Mouse (Mus musculus): ENCODE measurements around the gene Col6a6. TPM values are rescaled to one million over a fixed set of nuclear protein-coding genes. Genes with fewer than 3 reads are reported as not detected.

Col6a6 gene
- total and polyA plus RNA-seq, 3 experiments, result not detected

- H3K79me2 ChIP-seq (ENCODE audit: control insufficient read depth, insufficient read depth, low read length, poor library complexity), result no peaks in the 10 kb centered on the region
- TF ChIP-seq SMC3 (IDR thresholded peaks at IDR 0.05; ENCODE audit: low read depth, low read length) (no peak), TAL1 (IDR thresholded peaks at IDR 0.05; ENCODE audit: low read length) (no peak), ZKSCAN1 (IDR thresholded peaks at IDR 0.05; ENCODE audit: low read depth, low read length) (no peak), JUND (IDR thresholded peaks at IDR 0.05; ENCODE audit: low read depth, low read length) (no peak), TCF12 (IDR thresholded peaks at IDR 0.05; ENCODE audit: low read depth, low read length) (no peak), ZMIZ1 (IDR thresholded peaks at IDR 0.05; ENCODE audit: low read depth, low read length) (no peak), ZC3H11A (IDR thresholded peaks at IDR 0.05; ENCODE audit: low read depth, low read length) (no peak), CHD1 (IDR thresholded peaks at IDR 0.05; ENCODE audit: low read depth, low read length) (no peak), POLR2AphosphoS5 (IDR thresholded peaks at IDR 0.05; ENCODE audit: borderline replicate concordance, low read depth, low read length) (no peak), ZNF384 (IDR thresholded peaks at IDR 0.05; ENCODE audit: low read depth, low read length) (no peak), MAX (IDR thresholded peaks at IDR 0.05; ENCODE audit: low read length) (no peak), MXI1 (IDR thresholded peaks at IDR 0.05; ENCODE audit: low read depth, low read length) (no peak)
- no peak overlapping the region for H3K27ac ChIP-seq (ENCODE audit: control insufficient read depth, low read depth, low read length)
- H3K27me3 ChIP-seq (ENCODE audit: control insufficient read depth in 1 of 2, insufficient read depth in 2 of 2, low read length in 2 of 2), result no peaks in the 10 kb centered on the region
- no peak overlapping the region for H3K4me3 ChIP-seq (ENCODE audit: control insufficient read depth in 1 of 2, insufficient read depth in 1 of 2, low read depth in 2 of 2, low read length in 2 of 2)
- no peaks in the 10 kb centered on the region for H3K36me3 ChIP-seq (ENCODE audit: control insufficient read depth in 1 of 2, insufficient read depth in 2 of 2, low read length in 2 of 2)
- no peak overlapping the region for H3K9ac ChIP-seq (ENCODE audit: control insufficient read depth, low read depth, low read length, poor library complexity, severe bottlenecking)
- H3K4me1 ChIP-seq (ENCODE audit: control insufficient read depth in 1 of 2, insufficient read depth in 2 of 2, low read length in 2 of 2), result no peaks in the 10 kb centered on the region
- no peaks in the 10 kb centered on the region for H3K9me3 ChIP-seq (replicated peaks; ENCODE audit: insufficient read depth, low read length)
- DNase-seq (ENCODE audit: low read depth, low spot score), result no peak
Measured at GRCm38 (mm10) chr9:105745861-105746260, 82.1 kb downstream of the Col6a6 start.

- H3K36me3 ChIP-seq (ENCODE audit: control insufficient read depth in 1 of 2, insufficient read depth in 2 of 2, low read length in 2 of 2), result no peaks in the 10 kb centered on the region
- no peak overlapping the region for H3K9ac ChIP-seq (ENCODE audit: control insufficient read depth, low read depth, low read length, poor library complexity, severe bottlenecking)
- H3K4me1 ChIP-seq (ENCODE audit: control insufficient read depth in 1 of 2, insufficient read depth in 2 of 2, low read length in 2 of 2), result no peaks in the 10 kb centered on the region
- no peak for DNase-seq (ENCODE audit: low read depth, low spot score)
- H3K27ac ChIP-seq (ENCODE audit: control insufficient read depth, low read depth, low read length), result no peak overlapping the region
- H3K27me3 ChIP-seq (ENCODE audit: control insufficient read depth in 1 of 2, insufficient read depth in 2 of 2, low read length in 2 of 2), result no peaks in the 10 kb centered on the region
- no peaks in the 10 kb centered on the region for H3K9me3 ChIP-seq (replicated peaks; ENCODE audit: insufficient read depth, low read length)
- TF ChIP-seq SIN3A (IDR thresholded peaks at IDR 0.05; ENCODE audit: low read length) (no peak), TBP (IDR thresholded peaks at IDR 0.05; ENCODE audit: low read depth, low read length) (no peak), MYB (IDR thresholded peaks at IDR 0.05; ENCODE audit: low read depth, low read length) (no peak)
- no peak overlapping the region for H3K4me3 ChIP-seq (ENCODE audit: control insufficient read depth in 1 of 2, insufficient read depth in 1 of 2, low read depth in 2 of 2, low read length in 2 of 2)
- H3K79me2 ChIP-seq (ENCODE audit: control insufficient read depth, insufficient read depth, low read length, poor library complexity), result no peaks in the 10 kb centered on the region
Measured at GRCm38 (mm10) chr9:105740413-105740812, 87.5 kb downstream of the Col6a6 start.

DNA sequence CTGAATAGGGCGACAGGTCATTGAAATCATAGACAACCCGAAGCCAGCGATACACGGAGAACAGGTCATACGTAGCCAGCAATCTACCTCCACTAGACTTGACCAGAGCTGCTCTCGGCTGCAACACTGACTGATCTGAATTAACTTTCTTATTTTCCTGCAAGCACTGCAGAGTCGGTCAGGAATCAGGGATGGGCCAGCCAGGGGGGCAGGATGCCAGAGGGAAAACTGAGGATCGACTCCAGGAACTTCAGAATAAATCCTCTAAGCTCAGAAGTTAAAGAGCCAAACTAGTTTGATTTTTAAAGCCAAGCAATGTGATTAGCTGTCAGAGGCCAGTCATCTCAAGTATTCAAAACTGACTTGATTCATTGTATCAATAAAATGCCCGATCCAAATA lies 88.5 kb downstream of the Col6a6 start:
- no peaks in the 10 kb centered on the region for H3K9me3 ChIP-seq (replicated peaks; ENCODE audit: insufficient read depth, low read length)
- TF ChIP-seq ZKSCAN1 (IDR thresholded peaks at IDR 0.05; ENCODE audit: low read depth, low read length) (no peak), POLR2AphosphoS5 (IDR thresholded peaks at IDR 0.05; ENCODE audit: borderline replicate concordance, low read depth, low read length) (no peak), ZMIZ1 (IDR thresholded peaks at IDR 0.05; ENCODE audit: low read depth, low read length) (no peak), CHD2 (IDR thresholded peaks at IDR 0.05; ENCODE audit: low read length) (no peak), POLR2AphosphoS2 (IDR thresholded peaks at IDR 0.05; ENCODE audit: low read length) (no peak), NRF1 (IDR thresholded peaks at IDR 0.05; ENCODE audit: insufficient read depth, low read depth, low read length, poor library complexity, severe bottlenecking) (no peak), MEF2A (IDR thresholded peaks at IDR 0.05; ENCODE audit: extremely low read depth, insufficient replicate concordance, low read depth, low read length, poor library complexity, severe bottlenecking) (no peak), TAL1 (IDR thresholded peaks at IDR 0.05; ENCODE audit: low read length) (no peak), ZNF384 (IDR thresholded peaks at IDR 0.05; ENCODE audit: low read depth, low read length) (no peak), UBTF (IDR thresholded peaks at IDR 0.05; ENCODE audit: borderline replicate concordance, insufficient read depth, low read depth, low read length) (no peak)
- H3K4me1 ChIP-seq (ENCODE audit: control insufficient read depth in 1 of 2, insufficient read depth in 2 of 2, low read length in 2 of 2), result no peaks in the 10 kb centered on the region
- no peaks in the 10 kb centered on the region for H3K27me3 ChIP-seq (ENCODE audit: control insufficient read depth in 1 of 2, insufficient read depth in 2 of 2, low read length in 2 of 2)
- H3K79me2 ChIP-seq (ENCODE audit: control insufficient read depth, insufficient read depth, low read length, poor library complexity), result no peaks in the 10 kb centered on the region
- H3K4me3 ChIP-seq (ENCODE audit: control insufficient read depth in 1 of 2, insufficient read depth in 1 of 2, low read depth in 2 of 2, low read length in 2 of 2), result no peak overlapping the region
- H3K9ac ChIP-seq (ENCODE audit: control insufficient read depth, low read depth, low read length, poor library complexity, severe bottlenecking), result no peak overlapping the region
- no peak overlapping the region for H3K27ac ChIP-seq (ENCODE audit: control insufficient read depth, low read depth, low read length)
- DNase-seq (ENCODE audit: low read depth, low spot score), result no peak
- no peaks in the 10 kb centered on the region for H3K36me3 ChIP-seq (ENCODE audit: control insufficient read depth in 1 of 2, insufficient read depth in 2 of 2, low read length in 2 of 2)
